Mouse (Mus musculus) kidney, postnatal 36 days (tissue): Measurements from ENCODE around the gene Pdss1.
"Not testable (repeated sequence)": the region's sequence is repeated elsewhere in the genome, so short reads cannot be mapped to it uniquely, and the experiment has no call there.

Experiments used
- DNase-seq, 2 experiments: peaks; one replicate each; pipeline ENCODE4 v3.0.0; 2021 to 2022; ENCODE audit warnings: mixed read lengths in 2 of 2

The Pdss1 gene

GRCm38 (mm10) chr2:22895282-22896273 lies at the start of gene Pdss1:
Gene Pdss1, plus strand, starts transcription at chr2:22895522.
- peak; percentile 92 to 93 for DNase-seq

- no peak for DNase-seq
These were observed 43.4 kb upstream of the Pdss1 start for GRCm38 (mm10) chr2:22851900-22852299.

GRCm38 (mm10) chr2:22857501-22857900 lies 37.8 kb upstream of the Pdss1 start:
- DNase-seq: no peak

GRCm38 (mm10) chr2:22862194-22862593 lies 33.1 kb upstream of the Pdss1 start:
- DNase-seq: no peak

- peak; percentile 37 to 74 for DNase-seq
These were observed 30.8 kb upstream of the Pdss1 start for GRCm38 (mm10) chr2:22864394-22865037.

- DNase-seq: no peak
These were observed 29.5 kb upstream of the Pdss1 start for GRCm38 (mm10) chr2:22865818-22866217.

GRCm38 (mm10) chr2:22866894-22867424 lies 28.4 kb upstream of the Pdss1 start:
- no peak for DNase-seq

- peak; percentile 16 to 44 for DNase-seq
These were observed 22.2 kb upstream of the Pdss1 start for GRCm38 (mm10) chr2:22873159-22873558.

GRCm38 (mm10) chr2:22874628-22875027 lies 20.7 kb upstream of the Pdss1 start:
- peak; percentile 85 to 88 for DNase-seq

GRCm38 (mm10) chr2:22876614-22877013 lies 18.7 kb upstream of the Pdss1 start:
- no peak for DNase-seq

- DNase-seq: peak; percentile 13 to 38
These were observed 16.5 kb upstream of the Pdss1 start for GRCm38 (mm10) chr2:22878781-22879180.

- peak; percentile 76 for DNase-seq
These were observed 14.6 kb upstream of the Pdss1 start for GRCm38 (mm10) chr2:22880726-22881125.

- DNase-seq: no peak
These were observed 415 bp upstream of the Pdss1 start for GRCm38 (mm10) chr2:22894932-22895281.

GRCm38 (mm10) chr2:22903947-22904346 lies 8.6 kb downstream of the Pdss1 start:
- DNase-seq: no peak

- peak; percentile 50 to 73 for DNase-seq
These were observed 19.1 kb downstream of the Pdss1 start for GRCm38 (mm10) chr2:22914421-22914820.

- DNase-seq: no peak
These were observed 23.3 kb downstream of the Pdss1 start for GRCm38 (mm10) chr2:22918651-22919050.

- DNase-seq: not testable (repeated sequence)
These were observed 30.6 kb downstream of the Pdss1 start for GRCm38 (mm10) chr2:22925911-22926310.

GRCm38 (mm10) chr2:22928259-22928658 lies 32.9 kb downstream of the Pdss1 start:
- no peak for DNase-seq

GRCm38 (mm10) chr2:22933556-22933955 lies 38.2 kb downstream of the Pdss1 start:
- no peak for DNase-seq

- peak in 1 of 2 experiments; percentile 7 for DNase-seq
These were observed 54.6 kb downstream of the Pdss1 start for GRCm38 (mm10) chr2:22949956-22950355.

GRCm38 (mm10) chr2:22954278-22954677 lies 59.0 kb downstream of the Pdss1 start:
- no peak for DNase-seq

- no peak for DNase-seq
These were observed 60.6 kb downstream of the Pdss1 start for GRCm38 (mm10) chr2:22955914-22956313.

- DNase-seq: no peak
These were observed 62.1 kb downstream of the Pdss1 start for GRCm38 (mm10) chr2:22957415-22957814.

GRCm38 (mm10) chr2:22961681-22962080 lies 66.4 kb downstream of the Pdss1 start:
- DNase-seq: no peak
